Mouse (Mus musculus) heart, embryonic 15.5 days (tissue): Measurements from ENCODE around the gene Cox7a2l. TPM values are rescaled to one million over a fixed set of nuclear protein-coding genes. Genes with fewer than 3 reads are reported as not detected.

ENCODE experiments used
- ATAC-seq: fragments of 200-750 bp; cut with Nextera tagmentation; replicated peaks from 2 replicates; pipeline ENCODE4 v1.8.0; 2017; ENCODE audit warnings: low read depth, moderate TSS enrichment; ENCODE audit not compliant: insufficient number of reproducible peaks, insufficient read depth, low FRiP score
- H3K27ac ChIP-seq: fragments of 300-500 bp; sonication (generic); 2 replicates; pipeline ENCODE4 v1.5.1; 2015; ENCODE audit warnings: mild to moderate bottlenecking, inconsistent platforms
- H3K27me3 ChIP-seq: fragments of 300-500 bp; sonication (generic); 2 replicates; pipeline ENCODE4 v1.6.1; 2015; ENCODE audit warnings: inconsistent platforms
- H3K36me3 ChIP-seq: fragments of 300-500 bp; sonication (generic); 2 replicates; pipeline ENCODE4 v1.6.1; 2015; ENCODE audit warnings: mild to moderate bottlenecking, inconsistent platforms
- H3K4me1 ChIP-seq: fragments of 300-500 bp; sonication (generic); replicated peaks from 2 replicates; pipeline ENCODE4 v1.6.1; 2015; ENCODE audit warnings: inconsistent platforms
- H3K4me2 ChIP-seq: fragments of 300-500 bp; sonication (generic); 2 replicates; pipeline ENCODE4 v1.6.1; 2015; ENCODE audit warnings: inconsistent platforms, mild to moderate bottlenecking, moderate library complexity
- H3K4me3 ChIP-seq: fragments of 300-500 bp; sonication (generic); 2 replicates; pipeline ENCODE4 v1.5.1; 2015; ENCODE audit warnings: mild to moderate bottlenecking, inconsistent platforms
- H3K9ac ChIP-seq: fragments of 300-500 bp; sonication (generic); 2 replicates; pipeline ENCODE4 v1.6.1; 2015; ENCODE audit warnings: mild to moderate bottlenecking, inconsistent platforms
- H3K9me3 ChIP-seq: fragments of 300-500 bp; sonication (generic); replicated peaks from 2 replicates; pipeline ENCODE4 v1.6.1; 2016; ENCODE audit warnings: inconsistent platforms
- WGBS: fragments of 180-500 bp; shearing (Covaris S2); methylation state at CpG from one replicate; pipeline ENCODE4 v1.1.7; 2015; ENCODE audit warnings: mixed read lengths; 5-methylcytosine and 5-hydroxymethylcytosine counted together
- polyA plus RNA-seq: library from polyadenylated mRNA; unstranded; fragments of >200 nt; fragmentation: Nextera tagmentation; extraction: Ambion mirVana; gene quantifications from 2 replicates; pipeline ENCODE4 v1.2.1, GENCODE M21; 2015

The Cox7a2l gene
- polyA plus RNA-seq, 1 experiment from 2014 or later, result 222 TPM

DNA sequence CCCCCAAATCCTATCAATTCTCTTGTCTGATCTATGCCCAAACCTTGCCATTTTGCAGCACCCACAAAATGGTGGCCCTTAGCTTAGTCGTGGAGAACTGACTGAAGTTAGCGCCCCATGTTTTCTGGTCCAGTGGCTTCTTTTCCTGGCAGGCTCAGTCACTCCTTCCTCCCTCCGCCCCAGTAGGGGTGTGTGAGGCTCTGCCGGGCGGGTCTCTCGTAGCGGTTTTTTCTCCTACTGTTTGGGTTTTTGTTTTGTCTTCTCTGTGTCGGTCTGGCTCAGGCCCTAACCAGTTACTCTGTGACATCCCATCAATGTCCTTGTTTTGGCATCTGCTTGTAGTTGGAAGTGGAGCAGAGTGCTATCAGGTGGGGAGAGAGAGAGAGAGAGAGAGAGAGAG lies 8.5 kb upstream of the Cox7a2l start:
- Histone ChIP-seq H3K4me1 (peaks cover 27% of the 10 kb centered on the region), H3K27me3 (no peaks in the 10 kb centered on the region), H3K9ac (no peak overlapping the region), H3K36me3 (no peaks in the 10 kb centered on the region), H3K4me2 (peak overlapping the region; percentile 20; the same call in 1 of the 2 replicates), H3K4me3 (no peak overlapping the region), H3K9me3 (no peaks in the 10 kb centered on the region), H3K27ac (peak overlapping the region; percentile 77; the same call in 1 of the 2 replicates)
- no peak for ATAC-seq
- WGBS, result 14% methylated on average over 8 of the region's 8 CpGs

DNA sequence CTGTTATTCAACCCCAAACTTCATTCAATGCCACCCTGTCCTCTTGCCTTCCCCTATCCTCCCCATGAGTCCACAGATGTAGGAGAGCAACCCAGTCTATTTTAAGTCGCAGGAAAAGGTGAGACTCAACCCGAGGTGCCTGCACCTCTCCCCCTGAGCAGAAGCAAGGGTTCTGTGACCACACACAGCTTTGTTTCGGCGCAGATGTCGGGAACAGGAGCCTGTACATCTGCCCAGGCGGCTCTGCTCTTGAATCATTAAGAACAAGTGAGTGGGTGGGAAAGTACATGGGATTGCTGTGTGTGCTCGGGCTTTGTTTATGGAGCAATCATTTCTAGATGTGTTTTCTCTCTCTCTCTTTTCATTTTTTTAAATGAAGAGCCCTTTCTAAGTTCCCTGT lies 7.6 kb upstream of the Cox7a2l start:
- no peak for ATAC-seq
- no peak overlapping the region for H3K27ac ChIP-seq
- H3K27me3 ChIP-seq, result no peaks in the 10 kb centered on the region
- H3K9me3 ChIP-seq, result no peaks in the 10 kb centered on the region
- peaks cover 27% of the 10 kb centered on the region for H3K4me1 ChIP-seq
- H3K4me3 ChIP-seq, result no peak overlapping the region
- H3K36me3 ChIP-seq, result no peaks in the 10 kb centered on the region
- H3K9ac ChIP-seq, result no peak overlapping the region
- WGBS, result 52% methylated on average over 7 of the region's 7 CpGs
- H3K4me2 ChIP-seq, result no peak overlapping the region

DNA sequence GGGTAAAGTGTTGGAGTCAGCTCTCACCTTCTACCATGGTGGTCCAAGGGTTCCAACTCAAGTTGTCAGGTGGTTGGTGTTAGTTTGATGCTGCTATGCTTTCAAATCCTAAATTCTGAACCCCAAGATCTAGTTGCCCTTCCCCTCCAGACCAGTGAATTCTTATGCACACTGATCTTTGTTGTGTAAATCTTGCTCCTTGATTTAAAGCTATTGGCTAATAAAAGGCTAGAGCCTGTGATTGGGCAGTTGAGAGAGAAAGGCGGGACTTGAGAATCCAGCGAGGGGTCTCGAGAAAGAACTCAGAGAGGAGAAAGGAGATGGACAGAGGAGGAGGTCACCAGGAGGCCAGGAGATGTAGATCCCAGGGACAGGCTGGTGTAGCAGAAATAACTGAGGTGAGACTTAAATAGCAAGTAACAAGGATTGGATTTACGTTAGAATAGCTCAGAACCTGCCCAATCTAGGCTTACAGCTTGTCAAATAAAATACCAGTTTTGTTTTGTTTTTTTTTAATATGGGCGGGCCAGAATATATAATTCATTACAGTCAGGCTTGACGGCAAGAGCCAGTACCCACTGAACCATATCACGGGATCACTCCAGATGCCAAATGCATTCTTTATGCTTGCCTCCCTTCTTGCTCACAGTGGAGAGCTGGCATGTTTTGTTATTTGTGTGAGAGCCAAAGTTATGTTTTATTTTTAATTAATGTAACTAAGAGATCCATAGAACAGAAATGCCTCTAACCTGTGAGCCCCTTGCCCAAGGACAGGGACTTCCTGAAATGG lies 5.7 kb upstream of the Cox7a2l start:
- H3K4me1 ChIP-seq, result peaks cover 22% of the 10 kb centered on the region

DNA sequence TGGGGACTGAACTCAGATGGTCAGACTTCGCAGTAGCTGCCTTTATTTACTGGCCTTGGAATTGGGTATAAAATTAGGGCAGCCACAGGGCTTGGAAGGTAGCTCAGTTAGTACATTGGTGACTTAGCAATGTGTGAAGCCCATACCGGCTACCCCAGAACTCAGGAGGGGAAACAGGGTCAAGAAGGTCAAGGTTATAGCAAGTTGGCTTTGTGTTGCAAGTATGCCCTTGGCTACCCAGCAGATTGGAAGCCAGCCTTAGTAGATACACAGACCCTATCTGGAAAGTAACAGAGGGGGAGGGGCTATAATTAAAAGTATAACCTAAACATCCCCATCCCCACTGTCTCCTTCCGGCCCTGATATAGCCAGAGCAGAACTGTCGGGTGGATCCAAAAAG lies 4.8 kb upstream of the Cox7a2l start:
- Histone ChIP-seq H3K27me3 (no peaks in the 10 kb centered on the region), H3K9ac (no peak overlapping the region), H3K4me3 (no peak overlapping the region), H3K27ac (no peak overlapping the region), H3K36me3 (no peaks in the 10 kb centered on the region), H3K9me3 (no peaks in the 10 kb centered on the region), H3K4me1 (peaks cover 13% of the 10 kb centered on the region), H3K4me2 (no peak overlapping the region)
- no peak for ATAC-seq
- 82% methylated on average over 4 of the region's 4 CpGs for WGBS

More for the DNA sequence above, 5.7 kb upstream of the Cox7a2l start:
- no peak overlapping the region for H3K4me3 ChIP-seq
- no peaks in the 10 kb centered on the region for H3K36me3 ChIP-seq
- no peak overlapping the region for H3K27ac ChIP-seq
- no peak overlapping the region for H3K4me2 ChIP-seq
- no peaks in the 10 kb centered on the region for H3K9me3 ChIP-seq
- no peak for ATAC-seq
- no peaks in the 10 kb centered on the region for H3K27me3 ChIP-seq
- H3K9ac ChIP-seq, result no peak overlapping the region
- 65% methylated on average over 7 of the region's 7 CpGs for WGBS

DNA sequence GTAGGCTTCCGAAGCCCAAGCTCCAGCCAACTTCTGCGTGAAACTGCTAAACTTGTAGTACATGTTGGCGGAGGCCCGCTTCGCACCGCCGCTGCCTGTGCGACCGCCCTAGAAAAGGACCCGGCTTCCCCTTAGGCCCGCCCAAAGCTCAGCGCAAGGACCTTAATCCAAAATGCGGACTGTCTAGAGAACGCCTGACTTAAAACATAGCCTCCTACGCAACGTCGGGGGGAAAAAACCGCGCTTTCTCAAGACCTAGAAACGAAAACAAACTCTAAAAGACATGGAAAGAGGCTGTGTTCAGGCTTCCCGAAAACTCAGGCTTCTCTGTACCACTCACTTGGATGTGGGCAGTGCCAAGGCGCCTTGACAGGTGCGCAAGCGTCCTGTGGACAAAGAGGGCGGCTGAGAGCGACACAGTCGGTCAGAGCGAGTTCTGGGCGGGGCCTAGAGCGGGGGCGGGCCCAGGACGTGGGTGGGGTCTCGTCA lies 2.9 kb downstream of the Cox7a2l start:
- Histone ChIP-seq H3K9me3 (no peaks in the 10 kb centered on the region), H3K9ac (peak overlapping the region; percentile 95), H3K27me3 (no peaks in the 10 kb centered on the region), H3K36me3 (no peaks in the 10 kb centered on the region), H3K4me1 (peaks cover 17% of the 10 kb centered on the region), H3K4me2 (peak overlapping the region; percentile 81), H3K4me3 (peak overlapping the region; percentile 93), H3K27ac (peak overlapping the region; percentile 83)
- under 1% methylated on average over 33 of the region's 33 CpGs for WGBS
- ATAC-seq, result peak; percentile 99

DNA sequence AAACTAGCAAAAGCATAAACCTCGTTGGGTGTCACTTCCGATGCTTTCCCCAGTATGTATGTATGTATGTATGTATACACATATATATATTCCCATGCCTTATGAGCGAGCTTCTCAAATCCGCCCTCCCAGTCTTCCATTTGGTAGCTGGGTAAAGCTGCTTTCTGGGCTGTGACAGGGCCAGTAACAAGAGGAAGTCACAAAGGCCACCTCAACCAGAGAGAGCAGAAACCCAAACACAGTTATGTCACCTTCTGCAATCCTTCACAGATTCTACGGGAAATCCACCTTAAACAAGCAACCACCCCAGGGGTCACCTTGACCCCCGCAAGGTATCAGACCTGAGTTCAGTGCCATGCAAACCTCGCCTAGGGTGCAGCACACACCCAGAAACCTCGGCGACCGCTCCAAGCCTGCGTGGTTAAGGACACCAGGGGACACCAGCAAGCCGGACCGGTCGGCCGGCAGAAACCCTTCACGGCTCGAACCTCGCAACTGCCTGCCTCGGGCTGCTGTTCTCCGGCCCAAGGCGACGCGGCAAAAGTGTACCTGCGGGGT lies 3.4 kb downstream of the Cox7a2l start:
- H3K4me3 ChIP-seq, result peak overlapping the region; percentile 93
- H3K36me3 ChIP-seq, result no peaks in the 10 kb centered on the region
- H3K27me3 ChIP-seq, result no peaks in the 10 kb centered on the region
- peak overlapping the region; percentile 81 for H3K4me2 ChIP-seq
- H3K27ac ChIP-seq, result peak overlapping the region; percentile 83
- 1% methylated on average over 24 of the region's 24 CpGs for WGBS
- H3K9me3 ChIP-seq, result no peaks in the 10 kb centered on the region
- peak; percentile 36 for ATAC-seq
- H3K4me1 ChIP-seq, result peaks cover 17% of the 10 kb centered on the region
- peak overlapping the region; percentile 95 for H3K9ac ChIP-seq

DNA sequence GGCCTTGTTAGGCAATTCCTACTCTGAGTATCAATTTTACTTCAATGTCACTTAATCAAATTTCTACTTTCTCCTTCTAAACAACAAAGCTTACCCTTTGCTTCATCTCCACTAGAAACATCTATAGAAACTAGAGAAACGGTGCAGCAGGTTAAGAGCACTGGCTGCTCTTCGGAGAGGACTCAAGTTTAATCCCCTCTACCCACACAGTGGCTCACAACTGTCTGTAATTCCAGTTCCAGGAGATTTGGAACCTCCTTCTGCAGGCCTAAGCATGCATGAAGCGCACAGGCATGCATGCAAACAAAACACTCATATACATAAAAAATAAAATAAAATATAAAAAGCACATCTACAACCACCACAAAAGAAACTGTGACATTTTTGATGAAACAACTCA lies 5.0 kb downstream of the Cox7a2l start:
- Histone ChIP-seq H3K4me1 (peaks cover 23% of the 10 kb centered on the region), H3K9ac (no peak overlapping the region), H3K27ac (no peak overlapping the region), H3K9me3 (no peaks in the 10 kb centered on the region), H3K36me3 (no peaks in the 10 kb centered on the region), H3K4me2 (peak overlapping the region; percentile 81; the same call in 1 of the 2 replicates), H3K27me3 (no peaks in the 10 kb centered on the region), H3K4me3 (no peak overlapping the region)
- WGBS, result 84% methylated on average over 3 of the region's 3 CpGs
- ATAC-seq, result no peak

DNA sequence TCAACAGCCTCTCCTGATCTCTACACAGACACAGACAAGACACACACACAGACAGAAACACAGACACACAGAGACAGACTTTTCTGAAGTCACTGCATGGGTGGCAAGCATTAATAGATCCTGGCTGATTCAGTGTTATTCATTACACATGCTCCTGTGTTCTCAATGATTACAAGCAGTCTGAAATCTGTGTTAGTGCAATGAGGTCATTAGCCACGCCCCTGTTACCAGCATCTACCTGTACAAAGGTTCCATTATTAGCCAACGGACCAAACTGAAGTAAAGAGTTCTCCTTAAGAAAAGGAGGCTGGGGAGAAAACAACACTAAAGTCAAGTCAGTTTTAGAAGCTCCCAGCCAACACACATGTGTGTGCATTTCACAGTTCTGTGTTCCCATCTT lies 13.4 kb downstream of the Cox7a2l start:
- WGBS, result 82% methylated on average over 2 of the region's 2 CpGs
- peaks cover 31% of the 10 kb centered on the region for H3K36me3 ChIP-seq

DNA sequence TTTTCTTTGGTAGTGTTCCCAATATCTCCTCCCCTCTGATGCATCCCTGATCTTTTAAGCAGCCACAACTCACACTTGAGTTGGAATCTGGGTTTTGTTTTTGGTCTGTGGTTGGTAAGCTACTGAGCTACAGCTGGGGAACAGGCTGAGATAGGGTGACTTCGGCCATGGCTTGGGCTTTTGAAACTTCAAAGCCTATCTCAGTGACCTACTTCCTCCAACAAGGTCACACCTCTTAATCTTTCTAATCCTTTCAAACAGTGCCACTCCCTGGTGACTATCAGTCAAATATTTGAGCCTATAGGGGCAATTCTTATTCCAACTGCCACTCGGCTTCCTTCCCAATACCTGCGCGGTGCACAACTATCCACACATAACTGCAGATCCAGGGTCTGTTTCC lies 17.4 kb downstream of the Cox7a2l start:
- no peak for ATAC-seq
- H3K4me1 ChIP-seq, result peaks cover 3% of the 10 kb centered on the region
- H3K4me2 ChIP-seq, result no peak overlapping the region
- no peak overlapping the region for H3K4me3 ChIP-seq
- H3K36me3 ChIP-seq, result peaks cover 48% of the 10 kb centered on the region
- no peaks in the 10 kb centered on the region for H3K27me3 ChIP-seq
- no peak overlapping the region for H3K9ac ChIP-seq
- whole genome bisulfite sequencing, result 80% methylated on average over 4 of the region's 4 CpGs
- no peak overlapping the region for H3K27ac ChIP-seq
- H3K9me3 ChIP-seq, result no peaks in the 10 kb centered on the region; the same call in 1 of the 2 replicates

More for the DNA sequence above, 13.4 kb downstream of the Cox7a2l start:
- no peak for ATAC-seq
- Histone ChIP-seq H3K27ac (no peak overlapping the region), H3K4me2 (no peak overlapping the region), H3K9me3 (no peaks in the 10 kb centered on the region), H3K4me3 (no peak overlapping the region), H3K9ac (no peak overlapping the region), H3K4me1 (peaks cover 16% of the 10 kb centered on the region), H3K27me3 (no peaks in the 10 kb centered on the region)

DNA sequence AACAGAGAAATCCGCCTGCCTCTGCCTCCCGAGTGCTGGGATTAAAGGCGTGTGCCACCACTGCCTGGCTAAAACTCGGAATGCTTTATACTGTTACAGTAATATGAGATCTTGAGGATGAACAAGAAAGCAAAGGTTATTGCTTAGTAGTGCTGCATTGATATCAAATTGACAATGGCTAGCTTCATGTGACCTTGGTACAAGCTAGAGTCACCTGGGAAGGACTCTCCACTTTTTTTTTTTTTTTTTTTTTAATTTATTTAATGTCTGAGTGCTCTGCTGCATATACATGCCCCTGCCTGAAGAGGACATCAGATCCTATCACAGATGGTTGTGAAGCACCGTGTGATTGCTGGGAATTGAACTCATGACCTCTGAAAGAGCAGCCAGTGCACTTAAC lies 18.2 kb downstream of the Cox7a2l start:
- H3K27ac ChIP-seq, result no peak overlapping the region
- WGBS, result 95% methylated on average over 5 of the region's 5 CpGs
- H3K4me2 ChIP-seq, result no peak overlapping the region
- no peak overlapping the region for H3K9ac ChIP-seq
- no peaks in the 10 kb centered on the region for H3K4me1 ChIP-seq
- no peaks in the 10 kb centered on the region for H3K27me3 ChIP-seq
- no peaks in the 10 kb centered on the region; the same call in 1 of the 2 replicates for H3K9me3 ChIP-seq
- peaks cover 48% of the 10 kb centered on the region for H3K36me3 ChIP-seq
- no peak overlapping the region for H3K4me3 ChIP-seq
- no peak for ATAC-seq

DNA sequence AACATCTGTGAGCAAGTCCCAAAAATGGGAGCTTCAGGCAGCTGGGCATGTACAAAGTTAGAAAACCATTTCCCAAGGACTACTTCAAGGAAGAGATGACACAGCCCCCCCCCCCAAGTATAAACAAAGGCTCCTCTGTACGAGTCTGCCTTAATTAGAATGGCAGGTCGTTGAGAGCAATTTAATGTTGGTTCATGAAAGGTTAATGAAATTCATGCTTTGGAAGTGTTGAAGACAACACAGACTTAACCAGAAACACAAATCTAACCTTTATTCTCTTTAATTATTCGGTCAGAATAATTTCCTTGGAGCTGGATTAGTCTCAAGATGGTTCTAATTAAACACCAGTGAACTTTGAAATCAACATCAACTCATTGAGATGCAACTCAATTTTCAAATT lies 29.4 kb downstream of the Cox7a2l start:
- Histone ChIP-seq H3K9ac (no peak overlapping the region), H3K36me3 (no peaks in the 10 kb centered on the region), H3K4me3 (no peak overlapping the region), H3K4me1 (no peaks in the 10 kb centered on the region), H3K4me2 (no peak overlapping the region), H3K9me3 (no peaks in the 10 kb centered on the region; the same call in 1 of the 2 replicates), H3K27ac (no peak overlapping the region), H3K27me3 (no peaks in the 10 kb centered on the region)
- ATAC-seq, result no peak
- 79% methylated on average over 3 of the region's 3 CpGs for WGBS
